Mouse (Mus musculus) ES-Bruce4 (cell line): ENCODE measurements around the gene Ndrg4.

Experiments
- CTCF ChIP-seq: IDR thresholded peaks from one replicate; pipeline ENCODE4 v1.8.1; 2011; ENCODE audit warnings: low read depth, low read length
- EP300 ChIP-seq: IDR thresholded peaks from 2 replicates; pipeline ENCODE4 v1.6.1; 2011; ENCODE audit warnings: low read depth, low read length; ENCODE audit not compliant: insufficient read depth
- POLR2A ChIP-seq: IDR thresholded peaks from one replicate; pipeline ENCODE4 v1.8.1; 2011; ENCODE audit warnings: low read length; ENCODE audit not compliant: insufficient read depth

DNA sequence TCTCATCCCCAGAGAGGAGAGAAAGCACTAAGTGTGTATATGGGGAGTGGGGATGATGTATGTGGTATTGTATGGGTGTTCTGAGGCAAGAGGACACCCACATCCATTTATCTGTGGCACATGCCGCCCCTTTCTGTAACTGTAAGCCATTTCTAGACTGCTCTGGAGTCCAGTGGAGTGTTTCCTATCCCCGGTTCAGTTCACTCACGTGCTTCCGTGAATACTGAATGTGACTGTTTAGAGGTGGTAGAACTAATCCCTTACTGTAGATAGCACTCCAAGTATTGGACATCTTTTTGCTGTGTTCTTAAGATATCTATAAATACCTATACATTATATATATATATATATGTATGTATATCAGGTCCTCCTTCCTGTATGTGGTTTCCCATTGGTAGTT is 37.6 kb downstream of the Ndrg4 start:
- no peak for TF ChIP-seq POLR2A
- TF ChIP-seq CTCF: no peak
- TF ChIP-seq EP300: no peak
